Mouse (Mus musculus) ES-E14 (cell line): ENCODE results near the gene Sox13. TPM values are rescaled to one million over a fixed set of nuclear protein-coding genes. Genes with fewer than 3 reads are reported as not detected.

Experiments used
- DNase-seq: peaks from one replicate; pipeline ENCODE4 v3.0.0-alpha.2; 2013; ENCODE audit warnings: low read depth, low spot score
- H3K27ac ChIP-seq: 2 replicates; pipeline ENCODE4 v1.5.1; 2012; ENCODE audit warnings: low read depth, mild to moderate bottlenecking, low read length, moderate library complexity, mixed read lengths; ENCODE audit not compliant: poor library complexity, insufficient read depth, severe bottlenecking
- H3K36me3 ChIP-seq: 2 replicates; pipeline ENCODE4 v1.6.1; 2012; ENCODE audit warnings: mild to moderate bottlenecking, low read length, moderate library complexity, mixed read lengths; ENCODE audit not compliant: control insufficient read depth, poor library complexity, insufficient read depth, severe bottlenecking
- H3K4me1 ChIP-seq, 2 experiments: fragments of 150-350 bp in 1 of 2; sonication (generic) in 1 of 2; 2 replicates each; pipeline ENCODE4 v1.6.1; 2012; ENCODE audit warnings: low read length in 2 of 2, mild to moderate bottlenecking in 1 of 2, mixed read lengths in 1 of 2; ENCODE audit not compliant: control insufficient read depth in 2 of 2, insufficient read depth in 2 of 2, poor library complexity in 1 of 2
- H3K4me3 ChIP-seq, 2 experiments: fragments of 150-350 bp in 1 of 2; sonication (generic) in 1 of 2; 2 replicates each; pipeline ENCODE4 v1.5.1; 2012; ENCODE audit warnings: low read length in 2 of 2, low read depth in 1 of 2, mild to moderate bottlenecking in 1 of 2, mixed read lengths in 1 of 2; ENCODE audit not compliant: insufficient read depth in 1 of 2, poor library complexity in 1 of 2, severe bottlenecking in 1 of 2
- H3K9ac ChIP-seq: 2 replicates; pipeline ENCODE4 v1.6.1; 2012; ENCODE audit warnings: low read depth, mild to moderate bottlenecking, low read length, mixed read lengths; ENCODE audit not compliant: poor library complexity, insufficient read depth, severe bottlenecking
- H3K9me3 ChIP-seq: fragments of 150-350 bp; sonication (generic); 2 replicates; pipeline ENCODE4 v1.6.1; 2012; ENCODE audit warnings: low read depth, mild to moderate bottlenecking, low read length; ENCODE audit not compliant: control insufficient read depth, insufficient read depth
- CHD2 ChIP-seq: IDR thresholded peaks from 2 replicates; pipeline ENCODE4 v1.6.1; 2014; ENCODE audit warnings: mild to moderate bottlenecking, low read depth, low read length, inconsistent platforms
- HCFC1 ChIP-seq: IDR thresholded peaks from 2 replicates; pipeline ENCODE4 v1.6.1; 2012; ENCODE audit warnings: low read length, inconsistent platforms, borderline replicate concordance; ENCODE audit not compliant: insufficient read depth
- MAFK ChIP-seq: IDR thresholded peaks from 2 replicates; pipeline ENCODE4 v1.6.1; 2014; ENCODE audit warnings: mild to moderate bottlenecking, low read depth, low read length, inconsistent platforms; ENCODE audit not compliant: insufficient read depth
- ZC3H11A ChIP-seq: IDR thresholded peaks from 2 replicates; pipeline ENCODE4 v1.6.1; 2012; ENCODE audit warnings: low read depth, mild to moderate bottlenecking, inconsistent platforms, low read length, borderline replicate concordance
- ZNF384 ChIP-seq: IDR thresholded peaks from 2 replicates; pipeline ENCODE4 v1.6.1; 2012; ENCODE audit warnings: low read depth, low read length, inconsistent platforms
- in situ Hi-C, 2 experiments: fragments of 600-800 bp; cut with MboI; formaldehyde crosslinking; loops; one replicate each; pipeline ENCODE4 v1.15.1; 2025; ENCODE audit warnings: low sequenced_read_pairs in 2 of 2, inconsistent platforms in 1 of 2; ENCODE audit not compliant: unreplicated experiment in 2 of 2
- total RNA-seq: library from RNA; depleted of rRNA; stranded (reverse); fragments of 300-350 nt; gene quantifications from 2 replicates; pipeline ENCODE4 v1.2.3, GENCODE M21; 2012

Sox13 gene
- total RNA-seq, 1 experiment, result 11.1 TPM

- Histone ChIP-seq H3K27ac (no peak overlapping the region), H3K9me3 (no peaks in the 10 kb centered on the region), H3K4me1 (peaks cover 7 to 28% of the 10 kb centered on the region in 2 experiments; a peak in 3 of 4 replicates), H3K4me3 (no peak overlapping the region), H3K9ac (no peak overlapping the region), H3K36me3 (no peaks in the 10 kb centered on the region)
- TF ChIP-seq MAFK (no peak), HCFC1 (no peak), ZC3H11A (no peak), ZNF384 (no peak), CHD2 (no peak)
- DNase-seq, result no peak
- in situ Hi-C loops, result no loop called here
Measured at GRCm38 (mm10) chr1:133408321-133408720, 15.9 kb downstream of the Sox13 start.

GRCm38 (mm10) chr1:133407436-133407835 lies 16.7 kb downstream of the Sox13 start:
- Histone ChIP-seq H3K4me3 (no peak overlapping the region), H3K4me1 (peaks cover 7 to 28% of the 10 kb centered on the region in 2 experiments; a peak in 3 of 4 replicates), H3K36me3 (no peaks in the 10 kb centered on the region), H3K9ac (no peak overlapping the region), H3K27ac (no peak overlapping the region), H3K9me3 (no peaks in the 10 kb centered on the region)
- TF ChIP-seq ZC3H11A, result no peak
- TF ChIP-seq CHD2, result no peak
- no peak for TF ChIP-seq ZNF384
- no peak for TF ChIP-seq HCFC1
- TF ChIP-seq MAFK, result no peak
- in situ Hi-C loops, result no loop called here
- DNase-seq, result no peak

- in situ Hi-C loops, result no loop called here
- H3K9ac ChIP-seq, result no peak overlapping the region
- peaks cover 7 to 23% of the 10 kb centered on the region in 2 experiments; a peak in 3 of 4 replicates for H3K4me1 ChIP-seq
- H3K4me3 ChIP-seq, result no peak overlapping the region
- no peak for TF ChIP-seq MAFK
- no peak for TF ChIP-seq CHD2
- no peak for TF ChIP-seq HCFC1
- no peak for TF ChIP-seq ZNF384
- no peak for TF ChIP-seq ZC3H11A
- H3K9me3 ChIP-seq, result no peaks in the 10 kb centered on the region
- no peaks in the 10 kb centered on the region for H3K36me3 ChIP-seq
- no peak overlapping the region for H3K27ac ChIP-seq
- DNase-seq, result no peak
Measured at GRCm38 (mm10) chr1:133406614-133407013, 17.6 kb downstream of the Sox13 start.

GRCm38 (mm10) chr1:133404005-133404404 lies 20.2 kb downstream of the Sox13 start:
- Histone ChIP-seq H3K9me3 (no peaks in the 10 kb centered on the region), H3K36me3 (no peaks in the 10 kb centered on the region), H3K9ac (no peak overlapping the region), H3K4me1 (peaks cover 1 to 24% of the 10 kb centered on the region in 2 experiments; a peak in 2 of 4 replicates), H3K4me3 (no peak overlapping the region), H3K27ac (no peak overlapping the region)
- TF ChIP-seq ZC3H11A (no peak), MAFK (no peak), HCFC1 (no peak)
- in situ Hi-C loops, result no loop called here
- no peak for DNase-seq
